Mouse (Mus musculus): Measurements from ENCODE around the gene Gm21789.
"Not testable (repeated sequence)": the region's sequence is repeated elsewhere in the genome, so short reads cannot be mapped to it uniquely, and the experiment has no call there.

Gm21789 gene

GRCm38 (mm10) chrX:32941468-32941867, at the start of gene Gm21789:
Gm21789 (plus strand) TSS chrX:32941768.
- not testable (repeated sequence) for DNase-seq (ENCODE audit: low read depth, low spot score)

- not testable (repeated sequence) for DNase-seq (ENCODE audit: low read depth, low spot score)
Observed at GRCm38 (mm10) chrX:32894325-32894724, 47.2 kb upstream of the Gm21789 start, which contains the start of gene Btbd35f30. Btbd35f30 (plus strand) TSS chrX:32894625.

- not testable (repeated sequence) for DNase-seq (ENCODE audit: low read depth, low spot score)
Observed at GRCm38 (mm10) chrX:32973597-32973996, 32.0 kb downstream of the Gm21789 start, which contains the start of gene Btbd35f5. Btbd35f5 (plus strand) TSS chrX:32973897.

Data from brain, embryonic 18.5 days (tissue).